Mouse (Mus musculus): ENCODE data around the gene Gm10282.

DNA sequence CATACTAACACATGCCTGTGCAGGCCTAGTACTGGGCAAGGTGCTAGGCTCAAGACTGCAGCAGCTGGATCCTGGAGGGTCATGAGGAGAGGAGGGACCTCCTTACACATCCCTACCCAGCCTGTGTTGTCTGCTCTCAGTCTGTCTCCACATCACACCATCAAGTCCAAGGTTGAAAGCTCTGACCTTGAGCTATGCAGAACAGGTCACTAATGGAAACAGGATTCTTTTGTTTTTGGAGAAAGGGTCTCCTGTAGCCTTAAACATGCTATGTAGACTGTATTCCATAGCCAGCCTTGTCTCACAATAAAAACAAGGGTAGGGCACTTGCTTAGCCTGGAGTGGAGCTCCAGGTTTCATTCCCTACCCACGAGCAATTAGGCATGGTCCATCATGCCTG is 43.9 kb upstream of the Gm10282 start:
- no peak for TF ChIP-seq CTCF (IDR thresholded peaks at IDR 0.05; ENCODE audit: extremely low read depth, insufficient read length, insufficient replicate concordance, low read depth, low read length)
- TF ChIP-seq POLR2A (IDR thresholded peaks at IDR 0.05; ENCODE audit: low read depth, low read length): no peak
